Mouse (Mus musculus) cerebellum, adult 18-20 months (tissue): ENCODE data around the gene Zdhhc17.

Source experiments
- DNase-seq, 2 experiments: peaks; one replicate each; pipeline ENCODE4 v3.0.0; 2021

Gene Zdhhc17

GRCm38 (mm10) chr10:111009641-111010479, at the start of gene Zdhhc17:
Gene Zdhhc17, minus strand, starts transcription at chr10:111010140.
- peak; percentile 90 to 94 for DNase-seq

DNA sequence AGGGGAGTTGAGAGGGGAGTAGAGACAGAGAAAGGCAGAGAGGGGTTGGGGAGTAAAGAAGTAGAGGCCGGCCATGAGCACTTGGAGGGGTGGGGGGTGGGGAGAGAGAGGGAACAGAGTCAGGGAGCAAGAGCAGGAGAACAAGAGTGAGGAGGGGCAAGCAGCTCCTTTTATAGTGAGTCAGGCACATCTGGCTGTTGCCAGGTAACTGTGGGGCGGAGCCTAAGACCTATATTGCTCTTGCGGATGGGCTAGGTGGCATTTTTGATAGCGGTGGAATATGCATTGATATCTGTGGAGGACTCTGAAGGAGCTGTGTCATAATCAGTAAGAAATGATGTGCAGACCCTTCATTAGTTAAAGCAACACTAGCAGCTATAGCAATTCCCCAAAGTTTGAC, 45.8 kb upstream of the Zdhhc17 start:
- DNase-seq = no peak

GRCm38 (mm10) chr10:111051606-111052005, 41.7 kb upstream of the Zdhhc17 start:
- no peak for DNase-seq

- no peak for DNase-seq
Measured at GRCm38 (mm10) chr10:111050511-111050910, 40.6 kb upstream of the Zdhhc17 start.

DNA sequence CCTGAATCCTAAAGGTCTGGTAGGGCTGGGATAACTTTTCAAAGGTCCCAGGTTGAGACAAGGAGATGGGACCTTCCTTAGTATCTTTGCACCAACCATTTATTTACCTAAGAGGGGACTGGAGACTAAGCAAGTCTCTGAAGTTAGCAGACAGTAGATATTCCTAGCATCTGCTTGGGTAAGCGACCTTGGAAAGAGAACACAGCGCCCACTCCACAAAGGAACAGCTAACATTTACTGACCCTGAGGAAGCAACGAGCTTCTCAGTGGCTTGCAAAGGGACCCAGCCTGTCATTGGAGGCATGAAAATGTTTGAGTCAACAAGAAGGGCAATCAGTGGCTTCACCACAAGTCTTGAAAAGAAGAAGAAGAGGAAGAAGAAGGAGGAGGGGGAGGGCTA, 40.1 kb upstream of the Zdhhc17 start:
- no peak for DNase-seq

GRCm38 (mm10) chr10:111047895-111048294, 38.0 kb upstream of the Zdhhc17 start:
- DNase-seq = no peak

GRCm38 (mm10) chr10:111040078-111040656, 30.2 kb upstream of the Zdhhc17 start:
- DNase-seq = no peak

DNA sequence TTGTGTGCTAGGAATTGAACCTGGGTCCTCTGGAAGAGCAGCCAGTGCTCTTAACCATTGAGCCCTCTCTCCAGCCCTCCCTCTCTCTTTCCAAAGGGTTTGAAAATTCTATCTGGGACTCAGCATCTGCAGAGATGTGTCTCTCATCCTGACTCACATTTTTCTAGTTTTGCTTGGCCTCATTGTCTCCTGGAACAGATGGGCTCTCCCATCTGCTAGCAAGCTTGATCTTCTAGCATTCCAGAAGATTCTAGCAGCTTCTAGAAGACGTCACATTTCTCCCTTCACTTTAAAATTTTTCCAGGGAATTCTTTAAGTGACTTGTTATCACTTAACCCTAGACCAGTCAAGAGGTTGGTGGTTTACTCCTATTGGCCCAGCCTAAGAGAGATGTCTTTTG, 26.9 kb upstream of the Zdhhc17 start:
- no peak for DNase-seq

GRCm38 (mm10) chr10:111035134-111035533, 25.2 kb upstream of the Zdhhc17 start:
- no peak for DNase-seq

GRCm38 (mm10) chr10:111031511-111032365, 21.8 kb upstream of the Zdhhc17 start:
- DNase-seq = peak; percentile 30 to 46

DNA sequence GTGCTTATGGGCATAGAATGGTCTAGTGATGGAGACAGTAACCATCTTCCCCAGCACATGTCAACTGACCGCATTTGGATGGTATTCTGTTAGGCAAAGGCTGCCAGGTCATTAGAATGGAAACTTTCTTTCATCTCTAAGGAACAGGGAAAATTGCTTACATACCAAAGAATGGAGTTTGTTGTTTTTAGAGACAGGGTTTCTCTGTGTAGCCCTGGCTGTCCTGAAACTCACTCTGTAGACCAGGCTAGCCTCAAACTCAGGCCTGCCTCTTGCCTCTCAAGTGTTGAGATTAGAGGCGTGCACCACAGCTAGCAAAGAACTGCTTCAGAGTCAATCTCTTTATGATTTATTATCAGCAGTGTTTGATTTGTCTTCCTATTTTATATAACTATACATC, 20.9 kb upstream of the Zdhhc17 start:
- DNase-seq = no peak

- DNase-seq = no peak
Measured at GRCm38 (mm10) chr10:111026106-111026505, 16.2 kb upstream of the Zdhhc17 start.

- DNase-seq = no peak
Measured at GRCm38 (mm10) chr10:111024746-111025145, 14.8 kb upstream of the Zdhhc17 start.

DNA sequence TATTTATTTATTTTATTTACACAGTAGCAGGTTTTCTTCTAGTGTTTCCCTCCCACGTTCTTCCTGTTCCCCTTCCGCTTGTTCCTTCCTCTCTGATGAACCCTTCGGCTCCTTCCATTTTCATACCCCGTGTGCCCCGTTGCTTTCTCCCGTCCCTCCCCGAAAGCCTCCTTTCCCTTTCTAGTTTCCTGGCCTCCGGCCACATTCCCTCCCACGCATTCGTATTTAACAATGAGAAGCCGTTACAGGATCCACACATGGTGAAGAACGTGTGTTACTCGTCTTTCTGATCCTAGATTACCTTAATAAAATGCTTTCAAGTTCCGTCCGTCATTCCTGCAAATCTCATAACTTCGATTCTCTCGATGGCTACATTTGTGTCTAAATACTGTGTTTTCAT, 4.5 kb upstream of the Zdhhc17 start:
- no peak for DNase-seq

- no peak for DNase-seq
Measured at GRCm38 (mm10) chr10:111013265-111013664, 3.3 kb upstream of the Zdhhc17 start.

DNA sequence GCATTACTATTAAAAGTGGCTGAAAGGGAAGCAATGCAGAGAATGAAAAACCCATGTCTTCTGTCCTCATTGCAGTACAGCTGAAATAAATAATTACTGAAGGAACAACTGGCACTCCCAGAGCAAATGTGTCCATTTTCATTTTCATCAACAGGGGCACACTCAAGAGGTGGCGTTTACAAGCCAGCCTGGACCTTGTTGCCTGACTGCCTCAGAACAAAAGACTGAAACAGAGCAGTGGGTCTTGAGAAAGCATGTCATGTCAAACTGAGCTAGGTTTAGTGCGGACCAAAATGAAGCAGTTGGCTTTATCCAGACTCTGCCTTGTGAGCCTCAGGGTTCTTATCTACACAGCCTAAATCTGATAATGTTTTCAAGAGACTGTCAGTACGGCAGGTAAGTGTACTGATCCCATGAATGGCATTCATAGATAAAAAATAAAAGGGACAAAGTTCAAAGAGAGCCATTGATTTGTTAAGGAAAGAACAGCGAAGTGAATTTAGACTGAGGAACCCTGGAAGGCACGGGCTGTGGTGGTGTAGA, 2.6 kb upstream of the Zdhhc17 start:
- DNase-seq = no peak

- no peak for DNase-seq
Measured at GRCm38 (mm10) chr10:111011226-111011765, 1.4 kb upstream of the Zdhhc17 start.

DNA sequence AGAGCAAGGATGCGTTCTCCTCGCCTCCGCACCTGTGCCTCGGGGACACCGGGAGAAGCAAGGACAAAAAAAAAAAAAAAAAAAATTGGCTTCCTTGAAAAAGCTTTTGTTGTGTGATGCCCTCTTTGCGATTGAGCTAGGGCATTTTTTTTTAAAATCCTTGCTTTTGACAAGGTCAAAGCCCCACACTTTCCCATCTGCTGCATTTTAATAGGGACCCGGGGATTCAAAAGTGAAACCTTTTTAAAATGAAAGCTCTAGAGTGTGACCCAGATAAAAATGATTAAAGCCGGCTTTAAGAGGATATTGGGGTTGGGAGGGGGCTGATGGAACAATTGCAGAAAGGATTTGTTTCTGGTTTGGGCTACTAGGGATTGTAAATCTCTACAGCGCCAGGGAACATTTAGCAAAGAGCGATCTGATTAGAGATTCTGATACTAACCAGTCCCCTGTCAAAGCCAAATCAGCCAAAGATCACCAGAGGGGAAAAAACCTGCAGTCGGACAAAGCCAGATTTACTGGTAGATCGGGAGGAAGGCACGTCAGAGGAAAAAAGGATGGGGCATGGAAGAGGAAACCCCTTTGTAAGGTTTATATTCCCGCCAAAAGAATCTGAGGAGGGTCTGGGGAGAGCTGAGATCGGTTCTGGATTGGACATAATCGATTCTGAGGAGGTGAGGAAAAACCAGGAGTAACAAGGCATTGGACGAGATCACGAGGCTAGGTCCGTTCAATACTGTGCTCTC, 713 bp upstream of the Zdhhc17 start:
- peak; percentile 44 to 55 for DNase-seq

- DNase-seq = no peak
Measured at GRCm38 (mm10) chr10:111009113-111009640, 763 bp downstream of the Zdhhc17 start.

DNA sequence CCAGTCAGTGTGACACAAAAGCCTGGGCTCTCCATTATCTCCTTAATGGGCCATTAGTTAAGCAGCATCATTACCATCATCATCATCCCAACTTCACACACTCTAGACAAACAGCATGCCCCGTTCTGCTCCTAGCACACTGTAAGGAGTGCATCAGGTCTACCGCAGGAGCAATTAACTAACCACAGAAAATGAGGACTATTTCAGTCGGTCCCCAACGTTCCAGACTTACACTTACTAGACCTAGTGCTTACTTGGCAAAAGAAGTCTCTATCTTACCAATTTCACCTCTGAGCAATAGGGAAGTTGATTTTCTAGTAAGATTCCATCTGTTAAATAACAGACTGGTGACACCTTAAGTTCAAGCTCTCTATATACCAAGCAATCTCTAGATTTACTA, 2.3 kb downstream of the Zdhhc17 start:
- no peak for DNase-seq

- DNase-seq = peak; percentile 44 to 53
Measured at GRCm38 (mm10) chr10:111005611-111006488, 4.1 kb downstream of the Zdhhc17 start.
